8 mouse cellular contexts compared by ENCODE assay signal in genomic region chr17:5941230-5942043, GRCm38 (mm10). TPM values are rescaled to one million over a fixed set of nuclear protein-coding genes. Genes with fewer than 3 reads are reported as not detected.
DNase-seq lines count a peak whose midpoint lies in the region; ATAC-seq and TF ChIP-seq lines count a peak whose summit lies in the region.

Gene Synj2, plus strand, starts transcription at chr17:5941280.

- peak within 1 kb of the TSS; percentile 30 for H3K9ac ChIP-seq in forebrain, embryonic 11.5 days (ENCODE audit: low read length)
- H3K9ac ChIP-seq in neural tube, embryonic 15.5 days (replicated peaks): peak within 1 kb of the TSS; percentile 47

- peak; percentile 73 to 79 for DNase-seq in adrenal gland, postnatal 36 days
- peak; percentile 81 for DNase-seq in forebrain, embryonic 11.5 days (ENCODE audit: low spot score)
- DNase-seq in heart, postnatal 10 days: peak; percentile 76 to 78
- DNase-seq in kidney, postnatal 4 days: peak; percentile 72 to 84
- peak; percentile 77 for DNase-seq in lung, adult 2 months
- peak; percentile 73 for DNase-seq in urinary bladder, postnatal 14 days (ENCODE audit: low spot score)

- peak within 1 kb of the TSS; percentile 77 for H3K4me3 ChIP-seq in E14TG2a.4 (replicated peaks; ENCODE audit: low read length)
- H3K4me3 ChIP-seq in forebrain, embryonic 11.5 days (ENCODE audit: low read depth, low read length): peak within 1 kb of the TSS; percentile 38
- peak within 1 kb of the TSS; percentile 79 for H3K4me3 ChIP-seq in lung, adult 2 months (replicated peaks; ENCODE audit: extremely low read depth, low read depth, low read length)
- peak within 1 kb of the TSS; percentile 57 for H3K4me3 ChIP-seq in neural tube, embryonic 15.5 days (replicated peaks)

- peaks cover 14% of the 10 kb centered on the region for H3K4me1 ChIP-seq in E14TG2a.4 (replicated peaks; ENCODE audit: low read depth, low read length)
- no peaks in the 10 kb centered on the region for H3K4me1 ChIP-seq in forebrain, embryonic 11.5 days (replicated peaks; ENCODE audit: control insufficient read depth, insufficient read depth, low read length)
- peaks cover 5% of the 10 kb centered on the region for H3K4me1 ChIP-seq in lung, adult 2 months (ENCODE audit: control insufficient read depth, insufficient read depth, low read length)
- peaks cover 10% of the 10 kb centered on the region for H3K4me1 ChIP-seq in neural tube, embryonic 15.5 days

- H3K36me3 ChIP-seq in E14TG2a.4 (ENCODE audit: insufficient read depth, low read length): no peaks in the 10 kb centered on the region
- no peaks in the 10 kb centered on the region for H3K36me3 ChIP-seq in forebrain, embryonic 11.5 days (ENCODE audit: control insufficient read depth, insufficient read depth, low read length)
- H3K36me3 ChIP-seq in neural tube, embryonic 15.5 days: no peaks in the 10 kb centered on the region

- ATAC-seq in forebrain, embryonic 11.5 days (replicated peaks; ENCODE audit: low FRiP score): peak; percentile 82
- peak; percentile 76; the same call in 1 of the 2 replicates for ATAC-seq in neural tube, embryonic 15.5 days (ENCODE audit: low FRiP score)

- TF ChIP-seq POLR2A in lung, adult 2 months (IDR thresholded peaks at IDR 0.05; ENCODE audit: borderline replicate concordance, extremely low read depth, low read depth, low read length): no peak; the same call in 1 of the 2 replicates

- H3K9me3 ChIP-seq in E14TG2a.4 (ENCODE audit: low read length): no peaks in the 10 kb centered on the region
- no peaks in the 10 kb centered on the region for H3K9me3 ChIP-seq in forebrain, embryonic 11.5 days (ENCODE audit: control insufficient read depth, low read length)
- H3K9me3 ChIP-seq in neural tube, embryonic 15.5 days (replicated peaks): no peaks in the 10 kb centered on the region

- H3K4me2 ChIP-seq in forebrain, embryonic 11.5 days (ENCODE audit: low read depth, low read length, severe bottlenecking): peak within 1 kb of the TSS; percentile 70
- peak within 1 kb of the TSS; percentile 90 for H3K4me2 ChIP-seq in neural tube, embryonic 15.5 days

- 1% methylated on average over 43 of the region's 52 CpGs for WGBS in forebrain, embryonic 11.5 days
- WGBS in lung, adult 2 months: under 1% methylated on average over 51 of the region's 52 CpGs
- WGBS in neural tube, embryonic 15.5 days: 1% methylated on average over 42 of the region's 52 CpGs

- no peak for TF ChIP-seq CTCF in E14TG2a.4 (conservative IDR thresholded peaks at IDR 0.05; ENCODE audit: low read length)
- TF ChIP-seq CTCF in lung, adult 2 months (IDR thresholded peaks at IDR 0.05; ENCODE audit: insufficient read depth, low read length): no peak

- H3K27ac ChIP-seq in forebrain, embryonic 11.5 days (ENCODE audit: low read depth, low read length): no peak within 1 kb of the TSS
- no peak within 1 kb of the TSS for H3K27ac ChIP-seq in neural tube, embryonic 15.5 days (replicated peaks)

- intact Hi-C loops in heart, postnatal 10 days (cut with DNase I): loop anchor here (1.0 kb wide), 2 partner anchors 38 to 78 kb away; no protein-coding TSS in a partner anchor

- H3K27me3 ChIP-seq in E14TG2a.4 (ENCODE audit: insufficient read depth, low read length): peaks cover 66% of the 10 kb centered on the region
- H3K27me3 ChIP-seq in forebrain, embryonic 11.5 days (ENCODE audit: control insufficient read depth, insufficient read depth, low read length): peaks cover 18% of the 10 kb centered on the region
- H3K27me3 ChIP-seq in neural tube, embryonic 15.5 days (replicated peaks): peaks cover 21% of the 10 kb centered on the region

RNA-seq across cellular contexts. Expression of gene Synj2, which starts in this region (rescaled TPM):
- 10 to 100 TPM; 10.2 to 20.7 TPM for total RNA-seq in adrenal gland, postnatal 36 days (2021)
- 1.0 and 1.2 TPM in 2 replicates for polyA plus RNA-seq in forebrain, embryonic 11.5 days (2014; fragmentation: Nextera tagmentation; extraction: Ambion mirVana)
- total RNA-seq in heart, postnatal 10 days (2021): 10 to 100 TPM; 28.2 to 34.1 TPM
- 7.1 and 10.9 TPM in 2 replicates for polyA plus RNA-seq in lung, adult 2 months (2012; rRNA removed)
- 1.5 and 2.7 TPM in 2 replicates for polyA plus RNA-seq in neural tube, embryonic 15.5 days (2015; fragmentation: Nextera tagmentation; extraction: Ambion mirVana)
